Mouse (Mus musculus) heart, adult 11 months (tissue): ENCODE measurements around the gene Zfp975.
A peak's percentile ranks its signal among the peaks of the same experiment; 100 is the strongest.
"Not testable (repeated sequence)": the region's sequence is repeated elsewhere in the genome, so short reads cannot be mapped to it uniquely, and the experiment has no call there.

Source experiments
- DNase-seq: peaks from one replicate; pipeline ENCODE4 v3.0.0; 2022

Gene Zfp975

DNA sequence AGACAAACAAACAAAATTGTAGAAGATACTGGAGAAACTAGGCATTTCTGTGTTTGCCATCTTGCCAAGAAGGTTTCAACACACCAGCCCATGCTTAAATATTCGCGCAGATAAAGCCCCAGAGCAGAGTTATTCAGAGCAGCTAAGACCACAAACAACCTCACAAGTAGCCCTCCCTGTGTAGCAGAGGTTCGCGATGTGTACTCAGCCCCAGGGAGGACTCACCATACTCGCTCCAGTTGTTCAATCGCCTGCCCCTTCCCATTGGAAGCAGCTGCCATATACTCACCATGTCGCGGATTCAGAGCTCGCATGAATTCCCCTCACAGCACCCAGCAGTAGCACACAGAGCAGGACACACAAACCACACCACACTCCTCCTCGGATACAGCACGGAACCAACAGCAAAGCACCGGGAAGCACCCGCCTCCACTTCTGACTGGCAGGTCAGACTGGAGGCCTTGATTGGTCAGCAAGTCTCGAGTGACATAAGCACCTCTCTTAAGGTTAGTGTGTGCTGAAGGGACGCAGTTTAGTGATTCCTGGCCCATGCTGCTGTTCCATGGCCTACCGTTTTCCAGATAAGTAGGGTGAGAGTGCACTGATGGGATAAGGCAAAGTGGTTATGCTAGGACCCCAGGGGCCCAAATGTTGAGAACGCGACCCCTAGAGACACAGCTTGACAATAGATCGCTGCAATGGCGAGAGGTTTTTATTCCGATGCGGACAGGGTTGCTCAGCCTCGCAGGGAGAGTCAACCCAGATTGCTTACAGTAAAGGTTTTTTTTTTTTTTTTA, at the start of gene Zfp975:
TSS of gene Zfp975 (minus strand) at position 381 of the 797 bp plus-strand sequence.
- peak; percentile 99 for DNase-seq

DNA sequence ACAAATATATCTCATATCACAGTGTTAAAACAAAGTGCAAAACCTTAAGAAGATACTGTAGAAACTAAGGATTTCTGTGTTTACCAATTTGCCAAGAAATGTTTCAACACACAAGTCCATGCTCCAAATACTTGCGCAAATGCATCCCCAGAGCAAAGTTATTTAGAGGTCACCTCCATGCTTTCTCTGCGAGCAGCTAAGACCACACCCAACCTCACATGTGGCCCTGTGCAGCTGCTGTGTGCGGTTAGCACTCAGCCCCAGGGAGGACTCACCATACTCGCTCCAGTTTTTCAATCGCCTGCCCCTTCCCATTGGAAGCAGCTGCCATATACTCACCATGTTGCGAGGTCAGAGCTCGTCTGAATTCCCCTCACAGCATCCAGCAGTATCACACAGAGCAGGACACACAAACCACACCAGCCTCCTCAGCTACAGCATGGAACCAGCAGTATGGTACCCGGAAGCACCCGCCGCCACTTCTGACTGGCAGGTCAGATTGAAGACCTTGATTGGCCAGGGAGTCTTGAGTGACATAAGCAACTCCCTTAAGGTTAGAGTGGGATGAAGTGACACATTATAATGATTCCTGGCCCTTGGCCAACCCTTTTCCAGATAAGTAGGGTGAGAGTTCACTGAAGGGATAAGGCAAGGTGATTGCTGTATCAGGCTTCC, 46.1 kb upstream of the Zfp975 start:
- no peak for DNase-seq

DNA sequence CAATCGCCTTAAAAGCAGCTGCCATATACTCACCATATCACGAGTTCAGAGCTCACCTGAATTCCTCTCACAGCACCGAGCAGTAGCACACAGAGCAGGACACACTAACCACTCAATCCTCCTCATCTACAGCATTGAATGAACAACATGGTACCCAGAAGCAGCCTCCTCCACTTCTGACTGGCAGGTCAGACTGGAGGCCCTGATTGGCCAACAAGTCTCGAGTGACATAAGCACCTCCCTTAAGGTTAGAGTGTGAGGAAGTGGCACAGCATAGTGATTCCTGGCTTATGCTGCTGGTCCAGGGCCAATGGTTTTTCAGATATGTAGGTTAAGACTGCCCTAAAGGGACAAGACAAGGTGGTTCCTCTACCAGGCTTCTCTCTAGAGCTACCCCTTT, 34.4 kb upstream of the Zfp975 start, which contains the start of gene Gm17067:
TSS of gene Gm17067 (minus strand) at position 101 of the 400 bp plus-strand sequence.
- not testable (repeated sequence) for DNase-seq

DNA sequence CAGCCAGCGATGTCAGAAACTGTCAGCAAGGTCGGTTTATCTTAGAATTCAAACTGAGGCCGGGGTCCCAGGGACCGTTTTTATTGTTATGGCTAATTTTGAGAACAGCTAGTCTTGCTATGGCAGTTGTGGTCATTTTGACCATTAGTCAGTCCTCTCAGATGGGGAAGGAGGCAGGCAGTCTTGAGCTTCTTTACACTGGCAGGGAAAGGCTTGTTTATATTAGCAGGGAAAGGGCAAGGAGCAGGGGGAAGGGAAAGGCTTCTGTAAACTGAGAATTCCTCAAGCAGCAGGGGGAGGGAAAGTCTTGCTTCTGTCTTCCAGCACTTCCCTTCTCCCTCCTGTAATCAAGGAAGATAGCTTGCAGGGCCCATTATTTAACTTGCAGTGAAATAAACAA, 709 bp upstream of the Zfp975 start:
- DNase-seq: peak; percentile 82

DNA sequence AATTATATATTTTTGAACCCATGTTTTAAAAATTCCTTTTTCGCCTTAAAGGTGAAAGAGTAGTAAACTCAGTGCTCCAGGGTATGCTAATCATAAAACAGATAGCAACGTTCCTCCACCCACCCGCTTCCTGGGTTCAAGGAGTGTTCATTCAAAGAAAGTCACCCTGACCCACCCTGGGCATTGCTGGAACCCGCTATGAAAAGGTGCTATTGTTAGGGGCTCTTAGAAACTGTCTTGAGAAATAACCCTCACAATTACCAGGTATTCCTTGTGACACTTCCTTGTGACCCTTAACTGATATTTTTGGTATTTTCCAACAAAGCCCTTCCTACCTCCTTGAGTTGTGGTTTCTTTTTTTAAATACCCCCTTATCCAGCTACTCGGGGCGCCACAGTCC, 12.5 kb downstream of the Zfp975 start:
- not testable (repeated sequence) for DNase-seq

DNA sequence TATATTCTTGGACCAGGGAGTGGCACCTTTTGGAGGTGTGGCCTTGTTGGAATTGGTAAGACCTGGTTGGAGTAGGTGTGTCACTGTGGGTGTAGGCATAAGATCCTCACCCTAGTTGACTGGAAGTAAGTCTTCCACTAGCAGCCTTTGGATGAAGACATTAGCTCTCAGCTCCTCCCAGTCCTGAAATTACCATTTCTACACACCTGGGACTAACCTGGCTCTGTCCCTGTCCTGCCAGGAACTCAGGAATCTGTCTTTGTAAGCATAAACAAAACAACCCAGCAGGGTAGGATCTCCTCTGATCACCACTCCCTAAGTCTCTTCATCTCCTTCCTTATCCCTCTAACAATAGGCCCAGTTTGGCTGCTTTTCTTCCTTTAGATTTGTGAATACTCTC, 12.9 kb downstream of the Zfp975 start:
- not testable (repeated sequence) for DNase-seq

DNA sequence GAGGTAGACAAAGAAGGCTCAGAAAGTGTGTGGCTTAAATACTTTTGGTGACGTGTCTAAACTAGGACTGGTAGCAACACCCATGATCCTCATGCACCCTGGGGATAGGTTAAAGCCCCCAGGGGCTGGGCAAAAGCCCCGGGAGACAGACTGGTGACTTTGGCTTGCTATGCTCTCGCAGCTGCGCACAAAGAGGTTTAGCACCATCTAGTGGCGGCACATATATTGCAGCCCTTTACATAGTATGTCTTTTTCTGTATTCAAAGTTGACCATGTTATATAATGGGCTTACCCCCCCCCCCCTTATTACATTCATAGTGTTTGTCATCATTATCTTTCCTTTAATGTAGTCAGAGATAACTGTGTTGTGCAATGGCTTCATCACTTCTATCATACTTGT, 32.4 kb downstream of the Zfp975 start:
- not testable (repeated sequence) for DNase-seq

DNA sequence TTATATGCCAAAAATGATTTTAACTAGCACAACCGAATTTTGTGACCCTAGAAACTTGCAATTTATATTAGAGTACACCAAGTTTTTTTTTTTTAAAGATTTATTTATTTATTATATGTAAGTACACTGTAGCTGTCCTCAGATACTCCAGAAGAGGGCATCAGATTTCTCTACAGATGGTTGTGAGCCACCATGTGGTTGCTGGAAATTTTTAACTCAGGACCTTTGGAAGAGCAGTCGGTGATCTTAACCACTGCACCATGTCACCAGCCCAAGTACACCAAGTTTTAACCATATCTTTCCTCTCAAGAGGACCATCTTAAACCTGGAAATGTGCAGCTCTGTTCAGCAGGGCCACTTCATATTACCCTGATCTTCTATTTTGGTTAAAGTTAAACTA, 37.3 kb downstream of the Zfp975 start:
- not testable (repeated sequence) for DNase-seq

DNA sequence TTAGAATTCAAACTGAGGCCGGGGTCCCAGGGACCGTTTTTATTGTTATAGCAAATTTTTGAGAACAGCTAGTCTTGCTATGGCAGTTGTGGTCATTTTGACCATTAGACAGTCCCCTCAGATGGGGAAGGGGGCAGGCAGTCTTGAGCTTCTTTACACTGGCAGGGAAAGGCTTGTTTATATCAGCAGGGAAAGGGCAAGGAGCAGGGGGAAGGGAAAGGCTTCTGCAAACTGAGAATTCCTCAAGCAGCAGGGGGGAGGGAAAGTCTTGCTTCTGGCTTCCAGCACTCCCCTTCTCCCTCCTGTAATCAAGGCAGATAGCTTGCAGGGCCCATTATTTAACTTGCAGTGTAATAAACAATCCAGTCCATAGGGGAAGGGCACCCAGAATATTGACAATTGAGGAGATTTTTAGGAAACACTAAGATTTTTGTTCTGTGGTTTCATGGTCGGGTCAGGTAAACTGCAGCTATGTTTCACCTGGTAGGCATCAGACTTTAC, 49.4 kb downstream of the Zfp975 start:
- DNase-seq: peak; percentile 86

DNA sequence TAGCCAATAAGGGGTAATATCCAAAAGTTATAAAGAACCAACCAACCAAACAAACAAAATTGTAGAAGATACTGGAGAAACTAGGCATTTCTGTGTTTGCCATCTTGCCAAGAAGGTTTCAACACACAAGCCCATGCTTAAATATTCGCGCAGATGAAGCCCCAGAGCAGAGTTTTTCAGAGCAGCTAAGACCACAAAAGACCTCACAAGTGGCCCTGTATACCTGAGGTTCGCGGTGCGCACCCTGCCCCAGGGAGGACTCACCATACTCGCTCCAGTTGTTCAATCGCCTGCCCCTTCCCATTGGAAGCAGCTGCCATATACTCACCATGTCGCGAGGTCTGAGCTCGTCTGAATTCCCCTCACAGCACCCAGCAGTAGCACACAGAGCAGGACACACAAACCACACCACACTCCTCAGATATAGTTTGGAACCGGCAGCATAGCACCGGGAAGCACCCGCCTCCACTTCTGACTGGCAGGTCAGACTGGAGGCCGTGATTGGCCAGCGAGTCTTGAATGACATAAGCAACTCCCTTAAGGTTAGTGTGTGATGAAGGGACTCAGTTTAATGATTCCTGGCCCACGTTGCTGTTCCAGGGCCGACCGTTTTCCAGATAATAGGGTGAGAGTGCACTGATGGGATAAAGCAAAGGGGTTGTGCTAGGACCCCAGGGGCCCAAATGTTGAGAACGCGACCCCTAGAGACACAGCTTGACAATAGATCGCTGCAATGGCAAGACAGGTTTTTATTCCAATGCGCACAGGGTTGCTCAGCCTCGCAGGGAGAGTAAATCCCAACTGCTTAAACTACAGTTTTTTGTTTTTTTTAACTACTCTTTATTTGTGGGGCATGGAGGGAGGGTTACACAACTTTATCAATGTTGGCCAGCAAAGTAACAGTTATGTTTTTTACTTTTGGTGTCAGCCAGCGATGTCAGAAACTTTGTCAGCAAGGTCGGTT, 50.1 kb downstream of the Zfp975 start, which contains the start of gene Zfp976:
TSS of gene Zfp976 (minus strand) at position 437 of the 964 bp plus-strand sequence.
- DNase-seq: peak; percentile 98

DNA sequence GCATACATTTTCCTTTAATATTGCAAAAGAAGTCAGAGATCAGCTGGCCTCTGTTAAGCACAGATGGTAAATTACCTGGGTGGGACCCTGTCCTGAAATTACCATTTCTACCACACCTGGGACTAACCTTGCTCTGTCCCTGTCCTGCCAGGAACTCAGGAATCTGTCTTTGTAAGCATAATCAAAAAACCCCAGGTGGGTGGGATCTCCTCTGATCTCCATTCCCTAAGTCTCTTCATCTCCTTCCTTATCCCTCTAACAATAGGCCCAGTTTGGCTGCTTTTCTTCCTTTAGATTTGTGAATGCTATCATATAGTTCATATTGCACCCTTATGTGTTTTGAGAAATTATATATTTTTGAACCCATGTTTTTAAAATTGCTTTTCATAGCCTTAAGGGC, 61.5 kb downstream of the Zfp975 start:
- not testable (repeated sequence) for DNase-seq
